Mouse (Mus musculus): ENCODE measurements at regions not wholly inside any gene's neighbourhood (a gene's known extent, or its start where the extent isn't known, plus 50 kb on each side); places are given as distances from the start of the nearest gene placed in this dataset.

DNA sequence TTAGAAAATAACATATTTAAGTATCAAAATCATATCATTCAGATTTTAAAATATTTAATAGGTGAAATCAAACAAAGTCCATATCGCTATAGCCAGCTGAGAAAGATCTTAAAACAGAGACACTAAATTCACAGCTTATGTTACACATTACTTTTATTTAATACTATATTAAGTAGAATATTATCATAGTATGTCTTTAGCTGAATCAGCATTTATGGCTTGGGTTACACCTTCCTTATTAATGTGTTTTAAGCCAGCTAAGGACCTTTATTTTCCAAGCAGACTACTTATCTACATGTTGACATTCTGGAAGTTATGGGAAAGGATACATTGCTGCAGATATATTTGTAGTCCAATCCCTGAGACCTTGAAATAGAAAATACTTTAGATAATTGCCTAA is 684.9 kb upstream of the Adgrl4 start:
- H3K9me3 ChIP-seq, result no peaks in the 10 kb centered on the region
- H3K4me3 ChIP-seq, result no peak overlapping the region
- no peaks in the 10 kb centered on the region for H3K27me3 ChIP-seq
- WGBS, result 91% methylated on average over 1 of the region's 1 CpGs
- no peak overlapping the region for H3K27ac ChIP-seq
- ATAC-seq (ENCODE audit: insufficient number of reproducible peaks, insufficient read depth, low FRiP score, low TSS enrichment, low read depth), result no peak
- H3K4me1 ChIP-seq, result no peaks in the 10 kb centered on the region
- H3K36me3 ChIP-seq, result no peaks in the 10 kb centered on the region
- no peak overlapping the region for H3K9ac ChIP-seq
- H3K4me2 ChIP-seq, result no peak overlapping the region

DNA sequence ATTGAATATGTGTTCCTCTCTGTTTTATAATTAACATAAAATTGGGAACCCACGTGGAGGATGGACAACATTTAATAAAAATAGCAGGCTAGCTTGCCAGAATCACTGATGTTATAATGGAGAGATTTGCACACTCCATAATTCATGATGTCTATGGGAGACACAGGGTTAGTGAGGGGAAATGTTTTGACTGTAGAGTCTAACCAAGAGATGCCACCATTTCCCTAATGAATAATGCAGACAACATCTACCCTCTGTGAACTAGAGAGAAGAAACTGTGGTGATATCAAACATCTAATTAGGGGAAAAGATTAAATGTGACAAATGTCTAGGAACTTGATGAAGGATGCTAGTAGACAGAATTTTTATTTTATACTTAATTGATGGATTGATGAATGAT is 677.8 kb upstream of the Adgrl4 start:
- Histone ChIP-seq H3K9me3 (no peaks in the 10 kb centered on the region), H3K4me2 (no peak overlapping the region), H3K27me3 (no peaks in the 10 kb centered on the region), H3K4me3 (no peak overlapping the region), H3K36me3 (no peaks in the 10 kb centered on the region), H3K27ac (no peak overlapping the region), H3K4me1 (no peaks in the 10 kb centered on the region), H3K9ac (no peak overlapping the region)
- 63% methylated on average over 1 of the region's 1 CpGs for WGBS
- ATAC-seq (ENCODE audit: insufficient number of reproducible peaks, insufficient read depth, low FRiP score, low TSS enrichment, low read depth), result no peak

DNA sequence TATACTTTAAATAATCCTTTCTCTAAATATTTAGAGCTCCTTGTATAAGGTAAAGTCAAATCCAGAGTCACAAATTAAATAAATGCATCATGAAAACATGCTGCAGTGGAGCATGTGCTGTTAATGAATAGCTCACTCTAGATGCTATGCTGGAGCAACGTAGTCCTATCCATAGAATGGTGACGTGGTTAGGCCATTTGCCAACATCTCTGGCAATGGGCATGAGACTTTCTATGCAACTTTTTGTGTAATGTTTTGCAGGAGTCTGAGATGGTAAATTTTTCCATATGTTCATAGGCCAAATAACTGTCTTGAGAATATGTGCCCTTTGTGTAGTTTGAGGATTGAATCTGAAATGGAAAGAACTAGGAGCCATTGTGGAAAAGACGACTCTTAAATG is 653.1 kb upstream of the Adgrl4 start:
- Histone ChIP-seq H3K4me3 (no peak overlapping the region), H3K9me3 (no peaks in the 10 kb centered on the region), H3K27ac (no peak overlapping the region), H3K4me1 (no peaks in the 10 kb centered on the region), H3K36me3 (no peaks in the 10 kb centered on the region), H3K4me2 (no peak overlapping the region), H3K9ac (no peak overlapping the region), H3K27me3 (no peaks in the 10 kb centered on the region)
- no peak for ATAC-seq (ENCODE audit: insufficient number of reproducible peaks, insufficient read depth, low FRiP score, low TSS enrichment, low read depth)
- 34% methylated on average over 3 of the region's 3 CpGs for WGBS

DNA sequence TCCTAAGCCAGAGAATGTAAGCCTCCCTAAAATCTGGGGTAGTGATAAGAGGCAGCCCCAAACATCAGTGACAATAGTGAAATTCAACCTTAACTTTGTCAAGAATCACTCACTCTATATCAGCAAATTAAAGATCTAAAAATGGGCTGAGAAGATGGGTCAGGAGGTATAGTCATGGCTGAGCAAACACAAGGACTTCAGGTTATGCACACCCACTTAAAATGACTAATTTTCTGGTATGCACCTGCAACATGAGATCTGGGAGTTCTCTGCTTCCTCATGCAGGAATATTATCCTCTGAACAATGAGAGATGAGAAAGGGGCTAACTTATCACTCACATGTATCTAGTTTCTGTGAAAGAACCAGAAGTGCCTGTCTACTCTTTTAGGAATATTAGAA is 619.9 kb upstream of the Adgrl4 start:
- ATAC-seq (ENCODE audit: insufficient number of reproducible peaks, insufficient read depth, low FRiP score, low TSS enrichment, low read depth), result no peak
- Histone ChIP-seq H3K27me3 (no peaks in the 10 kb centered on the region), H3K4me2 (no peak overlapping the region), H3K9me3 (no peaks in the 10 kb centered on the region), H3K4me1 (no peaks in the 10 kb centered on the region), H3K27ac (no peak overlapping the region), H3K9ac (no peak overlapping the region), H3K4me3 (no peak overlapping the region), H3K36me3 (no peaks in the 10 kb centered on the region)

DNA sequence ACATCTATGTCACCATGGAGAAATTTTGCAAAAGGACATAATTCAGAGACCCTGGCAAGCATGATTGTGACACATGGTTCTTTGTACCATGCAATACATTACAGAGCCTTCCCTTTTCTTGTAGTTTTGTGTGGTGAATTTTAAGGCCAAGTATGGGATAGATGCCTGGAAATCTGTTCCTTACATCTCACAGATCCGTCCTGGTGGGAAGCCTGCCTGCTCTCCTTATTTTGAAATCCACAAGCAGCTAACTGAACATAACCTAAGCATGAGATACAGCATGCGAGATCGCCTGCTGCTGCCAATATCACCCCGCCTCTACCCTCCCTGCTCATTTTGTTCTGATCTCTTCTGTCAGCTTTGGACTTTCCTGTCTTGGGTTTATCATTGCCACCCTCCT is 618.3 kb upstream of the Adgrl4 start:
- H3K4me2 ChIP-seq, result no peak overlapping the region
- no peaks in the 10 kb centered on the region for H3K36me3 ChIP-seq
- 77% methylated on average over 4 of the region's 4 CpGs for WGBS
- no peak overlapping the region for H3K9ac ChIP-seq
- no peak for ATAC-seq (ENCODE audit: insufficient number of reproducible peaks, insufficient read depth, low FRiP score, low TSS enrichment, low read depth)
- H3K4me3 ChIP-seq, result no peak overlapping the region
- H3K4me1 ChIP-seq, result 0 out of 2 replicates have a peak, but pooled peaks cover 2% of the 10 kb centered on the region
- H3K27me3 ChIP-seq, result no peaks in the 10 kb centered on the region
- no peak overlapping the region for H3K27ac ChIP-seq
- no peaks in the 10 kb centered on the region for H3K9me3 ChIP-seq

DNA sequence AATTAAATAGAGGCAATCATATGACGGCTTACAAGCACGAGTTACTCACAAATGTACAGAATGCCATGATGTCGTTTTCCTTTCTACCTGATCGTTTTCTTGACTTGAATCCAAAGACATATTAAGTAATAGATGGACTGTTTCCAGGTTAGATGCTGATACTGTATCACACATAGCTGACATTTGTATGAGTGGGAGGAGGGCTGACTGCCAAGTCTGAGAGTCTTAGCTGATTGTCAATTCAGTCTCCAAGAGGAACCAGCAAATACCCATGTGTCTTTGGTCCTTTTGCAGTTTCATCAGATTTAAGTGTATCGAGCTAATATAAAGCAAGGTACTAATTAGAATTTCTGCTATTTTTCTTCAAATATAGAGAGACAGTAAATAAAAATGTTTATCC is 617.6 kb upstream of the Adgrl4 start:
- Histone ChIP-seq H3K27me3 (no peaks in the 10 kb centered on the region), H3K4me3 (no peak overlapping the region), H3K9ac (no peak overlapping the region), H3K9me3 (no peaks in the 10 kb centered on the region), H3K27ac (no peak overlapping the region), H3K36me3 (no peaks in the 10 kb centered on the region), H3K4me2 (no peak overlapping the region), H3K4me1 (0 out of 2 replicates have a peak, but pooled peaks cover 2% of the 10 kb centered on the region)
- no peak for ATAC-seq (ENCODE audit: insufficient number of reproducible peaks, insufficient read depth, low FRiP score, low TSS enrichment, low read depth)
- WGBS, result 78% methylated on average over 5 of the region's 5 CpGs

DNA sequence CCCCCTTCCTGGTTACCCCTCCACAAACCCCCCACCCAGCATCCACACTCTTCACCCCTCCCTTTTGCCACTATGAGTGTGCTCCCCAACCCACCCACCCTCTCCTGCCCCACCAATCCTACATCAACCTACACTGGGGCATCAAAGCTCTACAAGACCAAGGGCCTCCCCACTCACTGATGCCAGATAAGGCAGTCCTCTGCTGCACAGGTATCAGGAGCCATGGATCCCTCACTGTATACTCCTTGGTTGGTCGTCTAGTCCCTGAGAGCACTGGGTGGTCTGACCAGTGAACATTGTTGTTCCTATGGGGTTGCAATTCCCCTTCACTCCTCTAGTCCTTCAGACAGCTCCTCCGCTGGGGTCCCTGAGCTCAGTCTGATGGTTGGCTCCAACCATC is 591.7 kb upstream of the Adgrl4 start:
- Histone ChIP-seq H3K4me1 (no peaks in the 10 kb centered on the region), H3K27ac (no peak overlapping the region), H3K9me3 (no peaks in the 10 kb centered on the region), H3K27me3 (no peaks in the 10 kb centered on the region), H3K4me3 (no peak overlapping the region), H3K9ac (no peak overlapping the region), H3K4me2 (no peak overlapping the region), H3K36me3 (no peaks in the 10 kb centered on the region)
- WGBS, result 89% methylated on average over 2 of the region's 2 CpGs
- 0 out of 2 replicates have a peak, but pooled peaks have one; percentile 20 for ATAC-seq (ENCODE audit: insufficient number of reproducible peaks, insufficient read depth, low FRiP score, low TSS enrichment, low read depth)

DNA sequence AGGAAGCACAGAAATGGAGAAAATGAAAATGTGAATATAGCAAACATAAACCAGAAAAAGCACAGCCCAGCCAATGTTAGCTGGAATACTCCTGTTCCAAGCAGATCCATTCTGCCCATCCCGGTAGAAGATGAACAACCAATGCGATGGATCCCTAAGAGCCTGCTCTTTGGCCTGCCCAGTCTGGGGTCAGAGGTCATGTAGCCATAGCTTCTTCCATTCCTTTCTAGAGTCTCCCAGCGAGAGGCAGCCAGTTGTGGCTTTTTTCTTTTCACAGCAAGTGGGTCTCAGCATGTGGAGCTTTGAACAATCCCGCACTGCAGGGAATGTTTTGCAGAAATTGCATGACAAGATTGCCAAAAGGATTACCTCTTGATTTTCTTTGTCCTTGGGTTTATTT is 585.6 kb upstream of the Adgrl4 start:
- Histone ChIP-seq H3K36me3 (no peaks in the 10 kb centered on the region), H3K9ac (no peak overlapping the region), H3K27ac (no peak overlapping the region), H3K4me2 (no peak overlapping the region), H3K4me3 (no peak overlapping the region), H3K4me1 (no peaks in the 10 kb centered on the region), H3K27me3 (no peaks in the 10 kb centered on the region), H3K9me3 (no peaks in the 10 kb centered on the region)
- no peak for ATAC-seq (ENCODE audit: insufficient number of reproducible peaks, insufficient read depth, low FRiP score, low TSS enrichment, low read depth)
- WGBS, result 23% methylated on average over 4 of the region's 4 CpGs

DNA sequence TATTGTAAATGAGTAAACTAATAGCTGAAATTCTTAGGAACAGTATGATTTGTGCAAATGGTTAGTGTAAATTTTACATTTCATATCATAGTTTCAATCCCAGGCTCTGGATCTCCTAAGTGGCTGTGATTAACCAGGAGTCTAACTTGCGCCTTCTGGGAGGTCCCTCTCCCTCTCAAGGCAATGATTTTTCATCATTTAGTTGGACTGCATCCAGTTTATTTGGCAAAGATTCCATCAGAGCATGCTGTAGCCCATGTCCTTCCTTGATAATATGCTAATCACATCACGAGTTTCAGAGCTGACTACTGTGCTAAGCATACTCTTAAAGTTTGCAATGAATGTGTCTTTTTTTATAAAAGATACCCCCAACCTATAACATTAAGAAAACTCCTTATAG is 541.0 kb upstream of the Adgrl4 start:
- no peaks in the 10 kb centered on the region for H3K4me1 ChIP-seq
- ATAC-seq (ENCODE audit: insufficient number of reproducible peaks, insufficient read depth, low FRiP score, low TSS enrichment, low read depth), result no peak
- H3K9me3 ChIP-seq, result no peaks in the 10 kb centered on the region
- H3K36me3 ChIP-seq, result no peaks in the 10 kb centered on the region
- H3K9ac ChIP-seq, result no peak overlapping the region
- H3K27ac ChIP-seq, result no peak overlapping the region
- no peaks in the 10 kb centered on the region for H3K27me3 ChIP-seq
- H3K4me2 ChIP-seq, result no peak overlapping the region
- 77% methylated on average over 2 of the region's 2 CpGs for WGBS
- H3K4me3 ChIP-seq, result no peak overlapping the region

DNA sequence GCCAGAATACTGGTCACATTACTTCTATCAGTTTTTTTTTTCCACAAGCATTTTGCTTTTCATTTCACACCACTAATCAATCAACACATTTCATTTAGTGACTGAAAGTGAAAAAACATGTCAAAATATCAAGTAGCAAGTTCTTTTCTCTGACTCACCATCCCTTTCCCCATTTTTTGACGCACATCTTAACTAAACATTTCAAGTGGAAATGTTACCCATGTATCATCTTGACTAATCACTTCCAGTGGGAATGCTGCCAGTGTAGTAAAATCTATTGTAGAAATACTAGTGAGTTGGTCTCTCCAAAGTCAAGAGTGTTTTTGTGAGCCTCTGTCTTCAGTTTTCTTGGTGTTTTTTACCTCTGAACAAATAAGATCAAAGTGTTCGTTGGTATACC is 527.6 kb upstream of the Adgrl4 start:
- no peak overlapping the region for H3K4me2 ChIP-seq
- no peak for ATAC-seq (ENCODE audit: insufficient number of reproducible peaks, insufficient read depth, low FRiP score, low TSS enrichment, low read depth)
- no peaks in the 10 kb centered on the region for H3K9me3 ChIP-seq
- no peaks in the 10 kb centered on the region for H3K27me3 ChIP-seq
- H3K9ac ChIP-seq, result no peak overlapping the region
- no peaks in the 10 kb centered on the region for H3K36me3 ChIP-seq
- no peak overlapping the region for H3K4me3 ChIP-seq
- no peaks in the 10 kb centered on the region for H3K4me1 ChIP-seq
- WGBS, result 78% methylated on average over 2 of the region's 2 CpGs
- no peak overlapping the region for H3K27ac ChIP-seq

DNA sequence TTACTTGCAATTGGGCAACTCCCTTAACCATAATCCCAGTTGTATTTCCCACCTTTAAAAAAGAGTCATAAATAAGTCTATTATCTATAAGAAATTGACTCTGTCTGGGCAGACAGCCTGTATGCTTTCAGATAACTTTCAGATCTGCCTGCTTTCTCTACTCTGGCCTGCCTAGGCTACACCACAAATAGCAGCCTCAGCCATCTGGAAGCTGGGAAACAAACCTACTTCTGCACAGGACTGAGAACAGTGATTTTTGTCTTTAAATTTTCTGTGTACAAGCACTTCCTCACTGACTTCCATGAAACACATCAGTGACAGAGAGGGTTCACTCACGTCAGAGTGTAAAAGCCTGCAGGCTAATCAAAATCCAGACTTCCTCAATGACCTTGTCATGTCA is 482.8 kb upstream of the Adgrl4 start:
- no peaks in the 10 kb centered on the region for H3K9me3 ChIP-seq
- no peak overlapping the region for H3K4me3 ChIP-seq
- H3K9ac ChIP-seq, result no peak overlapping the region
- H3K36me3 ChIP-seq, result no peaks in the 10 kb centered on the region
- ATAC-seq (ENCODE audit: insufficient number of reproducible peaks, insufficient read depth, low FRiP score, low TSS enrichment, low read depth), result no peak
- no peaks in the 10 kb centered on the region for H3K4me1 ChIP-seq
- no peak overlapping the region for H3K27ac ChIP-seq
- no peaks in the 10 kb centered on the region for H3K27me3 ChIP-seq
- no peak overlapping the region for H3K4me2 ChIP-seq
- 23% methylated on average over 1 of the region's 1 CpGs for WGBS

DNA sequence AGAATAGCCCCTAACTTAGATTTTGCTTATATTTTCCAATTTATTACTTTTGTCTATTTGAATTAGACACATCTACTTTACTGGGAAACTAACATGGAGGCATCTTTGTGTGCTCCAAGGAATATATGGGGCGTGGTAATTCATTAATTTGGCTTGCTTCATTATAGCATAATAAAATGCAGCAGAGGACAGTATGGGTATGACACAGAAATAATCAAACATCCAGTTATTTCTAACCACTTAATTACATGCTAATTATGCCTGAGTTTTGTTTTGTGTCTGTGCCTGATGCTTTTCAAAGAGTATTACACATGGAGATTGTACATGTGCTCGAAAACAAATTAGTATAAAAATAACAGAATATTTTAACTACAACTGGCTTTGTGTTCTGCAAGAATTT is 438.0 kb upstream of the Adgrl4 start:
- H3K9me3 ChIP-seq, result no peaks in the 10 kb centered on the region
- ATAC-seq (ENCODE audit: insufficient number of reproducible peaks, insufficient read depth, low FRiP score, low TSS enrichment, low read depth), result no peak
- H3K4me1 ChIP-seq, result no peaks in the 10 kb centered on the region
- no peaks in the 10 kb centered on the region for H3K36me3 ChIP-seq
- H3K27ac ChIP-seq, result no peak overlapping the region
- H3K4me3 ChIP-seq, result no peak overlapping the region
- H3K9ac ChIP-seq, result no peak overlapping the region
- H3K4me2 ChIP-seq, result no peak overlapping the region
- H3K27me3 ChIP-seq, result no peaks in the 10 kb centered on the region
- 78% methylated on average over 2 of the region's 2 CpGs for WGBS

DNA sequence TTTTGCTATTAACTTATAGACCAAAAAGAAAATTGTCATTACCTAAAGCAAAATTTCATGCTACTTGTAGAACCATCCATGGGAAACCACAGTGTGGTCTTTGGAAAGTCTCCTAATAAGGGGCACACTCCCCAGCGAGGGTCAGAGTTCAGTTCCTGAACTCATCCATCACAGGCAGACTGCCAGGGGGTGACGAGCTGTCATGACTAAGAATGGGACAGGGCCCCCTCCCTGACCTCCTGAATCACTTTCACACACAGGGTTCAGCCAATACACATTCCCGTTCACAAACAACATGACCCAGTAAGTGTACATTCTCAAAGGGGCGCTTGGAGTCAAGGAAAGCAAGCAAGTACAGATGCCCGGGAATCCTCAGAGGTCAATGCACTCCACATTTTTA is 437.5 kb upstream of the Adgrl4 start:
- Histone ChIP-seq H3K36me3 (no peaks in the 10 kb centered on the region), H3K27ac (no peak overlapping the region), H3K4me2 (no peak overlapping the region), H3K4me3 (no peak overlapping the region), H3K4me1 (no peaks in the 10 kb centered on the region), H3K9ac (no peak overlapping the region), H3K27me3 (no peaks in the 10 kb centered on the region), H3K9me3 (no peaks in the 10 kb centered on the region)
- 21% methylated on average over 5 of the region's 5 CpGs for WGBS
- no peak for ATAC-seq (ENCODE audit: insufficient number of reproducible peaks, insufficient read depth, low FRiP score, low TSS enrichment, low read depth)

Measured in embryonic facial prominence, embryonic 13.5 days (tissue).